Mouse (Mus musculus) myocyte (in vitro differentiated cells): ENCODE measurements around the gene Mcfd2.

Source experiments
- MYOD1 ChIP-seq, 3 experiments: IDR thresholded peaks; one replicate each; pipeline ENCODE4 v1.6.1; 2011; ENCODE audit warnings: control low read depth in 2 of 3, low read depth in 2 of 3, mild to moderate bottlenecking in 2 of 3, moderate library complexity in 1 of 3; ENCODE audit not compliant: insufficient read length in 2 of 3, control insufficient read depth in 1 of 3
- POLR2A ChIP-seq: IDR thresholded peaks from one replicate; pipeline ENCODE4 v1.6.1; 2011; ENCODE audit warnings: low read depth, mild to moderate bottlenecking, control low read depth, moderate library complexity; ENCODE audit not compliant: insufficient read length

- TF ChIP-seq POLR2A (no peak), MYOD1 (IDR thresholded peaks at IDR 0.05; ENCODE audit: control insufficient read depth in 1 of 3, insufficient read length in 2 of 3, low read depth in 2 of 3) (no peak)
Measured at GRCm38 (mm10) chr17:87214523-87214922, 51.2 kb downstream of the Mcfd2 start.
